Mouse (Mus musculus) NIH3T3 (cell line): Measurements from ENCODE around the gene Csrp2.

Experiments used
- DNase-seq: peaks from one replicate; pipeline ENCODE4 v3.0.0-alpha.2; 2012; ENCODE audit warnings: low read depth

The Csrp2 gene

GRCm38 (mm10) chr10:110931913-110932560, 12.4 kb downstream of the Csrp2 start:
- DNase-seq: no peak

GRCm38 (mm10) chr10:110933584-110933983, 14.0 kb downstream of the Csrp2 start:
- DNase-seq: no peak

- DNase-seq: no peak
Observed at GRCm38 (mm10) chr10:110935081-110935480, 15.5 kb downstream of the Csrp2 start.

- no peak for DNase-seq
Observed at GRCm38 (mm10) chr10:110935669-110936068, 16.1 kb downstream of the Csrp2 start.

GRCm38 (mm10) chr10:110938361-110938760, 18.8 kb downstream of the Csrp2 start:
- no peak for DNase-seq

GRCm38 (mm10) chr10:110938841-110939549, 19.4 kb downstream of the Csrp2 start:
- no peak for DNase-seq

GRCm38 (mm10) chr10:110939717-110940116, 20.1 kb downstream of the Csrp2 start:
- DNase-seq: no peak

- no peak for DNase-seq
Observed at GRCm38 (mm10) chr10:110940740-110941398, 21.3 kb downstream of the Csrp2 start.

GRCm38 (mm10) chr10:110941968-110942367, 22.4 kb downstream of the Csrp2 start:
- no peak for DNase-seq

- DNase-seq: no peak
Observed at GRCm38 (mm10) chr10:110942806-110943205, 23.2 kb downstream of the Csrp2 start.

GRCm38 (mm10) chr10:110944175-110944574, 24.6 kb downstream of the Csrp2 start:
- no peak for DNase-seq

- no peak for DNase-seq
Observed at GRCm38 (mm10) chr10:110945966-110946365, 26.4 kb downstream of the Csrp2 start.

GRCm38 (mm10) chr10:110947574-110947973, 28.0 kb downstream of the Csrp2 start:
- no peak for DNase-seq

GRCm38 (mm10) chr10:110951112-110951511, 31.5 kb downstream of the Csrp2 start:
- DNase-seq: no peak

GRCm38 (mm10) chr10:110951748-110952147, 32.2 kb downstream of the Csrp2 start:
- no peak for DNase-seq

GRCm38 (mm10) chr10:110952271-110952670, 32.7 kb downstream of the Csrp2 start:
- no peak for DNase-seq

GRCm38 (mm10) chr10:110952937-110953451, 33.4 kb downstream of the Csrp2 start:
- DNase-seq: peak; percentile 96

GRCm38 (mm10) chr10:110958879-110959278, 39.3 kb downstream of the Csrp2 start:
- DNase-seq: no peak

- DNase-seq: no peak
Observed at GRCm38 (mm10) chr10:110959781-110960180, 40.2 kb downstream of the Csrp2 start.

- no peak for DNase-seq
Observed at GRCm38 (mm10) chr10:110960841-110961240, 41.3 kb downstream of the Csrp2 start.

- DNase-seq: no peak
Observed at GRCm38 (mm10) chr10:110962172-110962571, 42.6 kb downstream of the Csrp2 start.

GRCm38 (mm10) chr10:110971044-110971443, 51.5 kb downstream of the Csrp2 start:
- DNase-seq: no peak

- no peak for DNase-seq
Observed at GRCm38 (mm10) chr10:110971483-110971882, 51.9 kb downstream of the Csrp2 start.
